Mouse (Mus musculus) left cerebral cortex, adult 6 months (tissue): ENCODE results near the gene Zfp318. TPM values are rescaled to one million over a fixed set of nuclear protein-coding genes. Genes with fewer than 3 reads are reported as not detected.

Source experiments
- long read RNA-seq, 2 experiments: library from polyadenylated mRNA; unstranded; transcript quantifications; one replicate each; pipeline ENCODE4 v2.0.0; 2019 to 2020
- polyA plus RNA-seq: library from polyadenylated mRNA; unstranded; fragments of <200 nt; fragmentation: Nextera tagmentation; gene quantifications from 2 replicates; pipeline ENCODE4 v1.2.3, GENCODE M21; 2021

Zfp318 gene
- 4.4 and 12.0 TPM in 2 replicates for polyA plus RNA-seq
- long read RNA-seq, experiment 1, partial matches to known transcripts = 7 of 14 reads
- long read RNA-seq, experiment 1, other reads (novel, unspliced or antisense) = 7 of 14 reads
- long read RNA-seq, experiment 2, partial matches to known transcripts = 3 of 14 reads
- long read RNA-seq, experiment 2, other reads (novel, unspliced or antisense) = 11 of 14 reads

DNA sequence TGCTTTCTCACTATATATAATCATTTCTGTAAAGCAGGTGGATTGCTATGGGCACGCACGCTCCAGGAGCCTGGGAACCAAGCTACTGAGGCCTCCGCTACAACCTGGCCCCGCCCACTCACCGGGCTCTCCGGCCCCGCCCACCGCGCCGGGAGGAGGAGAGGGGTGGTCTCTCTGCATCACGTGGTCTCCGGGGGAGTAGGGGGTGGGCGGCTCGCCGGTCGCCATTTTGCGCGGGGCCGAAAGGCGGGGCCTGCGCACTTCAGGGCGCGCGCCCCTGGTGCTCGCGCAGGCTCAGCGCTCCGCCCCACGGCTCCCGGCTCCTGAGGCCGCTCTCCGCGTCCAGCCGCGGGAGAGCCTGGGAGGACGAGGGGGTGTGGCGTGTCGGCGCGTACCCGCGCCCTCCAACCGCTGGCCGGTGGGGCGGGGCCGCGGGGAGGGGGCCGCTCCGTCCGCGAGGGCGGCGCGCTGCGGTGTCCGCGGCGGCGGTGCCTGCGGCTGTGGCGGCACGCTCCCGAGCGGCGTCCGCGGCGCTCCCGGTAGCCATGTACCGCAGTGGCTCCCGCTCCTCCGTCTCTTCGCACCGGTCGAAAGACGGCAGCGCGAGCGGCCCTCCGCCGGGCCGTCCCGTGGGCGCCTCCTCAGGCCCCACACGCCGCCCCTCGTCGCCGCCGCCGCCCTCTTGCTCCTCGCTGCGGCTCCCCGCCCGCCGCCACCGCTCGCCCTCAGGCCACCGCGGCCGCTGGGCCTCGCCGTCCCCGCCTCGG lies at the start of gene Zfp318:
Zfp318 (plus strand) TSS at position 438 of the 767 bp plus-strand sequence.

DNA sequence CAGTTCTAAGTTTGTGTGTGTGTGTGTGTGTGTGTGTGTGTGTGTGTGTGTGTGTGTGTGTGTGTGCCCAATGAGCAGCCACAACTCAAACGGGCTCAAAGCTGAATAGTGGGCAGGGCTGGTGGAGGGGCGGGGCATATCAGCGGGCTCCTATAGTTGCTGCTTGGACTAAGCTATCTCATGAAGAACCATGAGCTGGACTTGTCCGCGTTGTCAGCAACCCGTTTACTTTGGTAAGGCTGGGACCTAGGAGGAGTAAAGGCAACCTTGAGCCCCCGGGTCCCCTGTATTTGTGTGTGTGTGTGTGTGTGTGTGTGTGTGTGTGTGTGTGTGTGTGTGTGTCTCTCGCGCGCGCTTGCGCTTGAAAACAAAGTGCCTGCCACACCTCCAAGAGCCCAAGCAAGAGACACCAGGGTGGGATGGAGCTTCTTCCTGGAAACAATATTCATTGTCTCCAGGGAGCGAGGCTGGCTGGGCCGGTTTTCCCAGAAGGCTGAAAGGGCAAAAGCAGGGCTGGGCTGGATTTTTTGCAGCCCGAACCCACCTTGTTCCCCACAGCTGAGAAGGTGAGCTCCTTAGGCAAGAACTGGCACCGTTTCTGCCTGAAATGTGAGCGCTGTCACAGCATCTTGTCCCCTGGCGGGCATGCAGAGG lies 45.4 kb downstream of the Zfp318 start, which contains the start of gene Crip3:
Crip3 (plus strand) TSS at position 166 of the 654 bp plus-strand sequence.

DNA sequence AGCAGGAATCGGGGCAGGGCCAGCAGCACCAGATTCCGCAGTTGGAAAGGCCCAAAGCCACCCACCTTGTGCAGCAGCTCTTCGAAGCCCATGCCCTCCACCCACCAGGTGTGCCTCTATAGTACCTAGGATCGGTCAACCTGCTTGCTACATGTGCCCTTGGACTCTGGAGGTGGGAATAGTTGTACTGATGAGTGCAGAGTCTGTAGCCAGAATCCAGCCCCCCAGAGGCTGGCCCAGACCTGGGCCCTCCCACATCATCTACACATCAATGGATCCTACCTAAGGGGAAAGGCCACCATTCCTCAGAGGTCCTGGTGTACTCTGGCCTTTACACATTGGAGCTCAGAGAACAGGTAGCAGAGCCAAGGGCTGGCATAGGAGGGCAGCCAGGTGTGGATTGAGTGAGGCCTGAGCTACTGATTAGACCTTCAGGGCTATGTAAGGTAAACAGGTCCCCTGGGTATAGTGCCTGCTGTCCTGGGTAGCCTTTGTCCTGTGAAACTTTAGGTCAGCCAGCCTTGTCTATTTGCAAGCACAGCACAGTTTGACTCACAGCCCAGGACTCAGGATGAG lies 54.9 kb downstream of the Zfp318 start, which contains the start of gene Slc22a7:
Slc22a7 (minus strand) TSS at position 160 of the 576 bp plus-strand sequence.

Other genes with a start within 250 kb of the Zfp318 start
- gene Rsph9, start 239.5 kb upstream of the Zfp318 start, polyA plus RNA-seq = 45.6 and 46.3 TPM in 2 replicates
- 17.2 and 17.9 TPM in 2 replicates for gene Mad2l1bp, start 230.2 kb upstream of the Zfp318 start, polyA plus RNA-seq
- gene Gtpbp2, start 222.7 kb upstream of the Zfp318 start, polyA plus RNA-seq = 6.1 and 7.3 TPM in 2 replicates
- 2.7 and 3.6 TPM in 2 replicates for gene Polh, start 181.1 kb upstream of the Zfp318 start, polyA plus RNA-seq
- gene Xpo5, start 180.9 kb upstream of the Zfp318 start, polyA plus RNA-seq = 8.4 and 8.7 TPM in 2 replicates
- gene Polr1c, start 135.7 kb upstream of the Zfp318 start, polyA plus RNA-seq = 35.9 and 43.3 TPM in 2 replicates
- gene Yipf3, start 135.7 kb upstream of the Zfp318 start, polyA plus RNA-seq = 148 and 184 TPM in 2 replicates
- 10.8 and 17.0 TPM in 2 replicates for gene Lrrc73, start 130.2 kb upstream of the Zfp318 start, polyA plus RNA-seq
- 11.8 and 14.0 TPM in 2 replicates for gene Tjap1, start 100.7 kb upstream of the Zfp318 start, polyA plus RNA-seq
- 11.2 and 12.2 TPM in 2 replicates for gene Dlk2, start 86.3 kb upstream of the Zfp318 start, polyA plus RNA-seq
- 2.4 and 3.1 TPM in 2 replicates for gene Abcc10, start 55.4 kb upstream of the Zfp318 start, polyA plus RNA-seq
- not detected in 2 replicates for gene Crip3, start 45.2 kb downstream of the Zfp318 start, polyA plus RNA-seq
- gene Slc22a7, start 54.7 kb downstream of the Zfp318 start, polyA plus RNA-seq = 0.23 TPM in 1 of 2 replicates, not detected in the other
- 4.9 and 7.3 TPM in 2 replicates for gene Ttbk1, start 103.9 kb downstream of the Zfp318 start, polyA plus RNA-seq
- gene Dnph1, start 113.0 kb downstream of the Zfp318 start, polyA plus RNA-seq = 7.9 and 10.1 TPM in 2 replicates
- gene Cul9, start 162.7 kb downstream of the Zfp318 start, polyA plus RNA-seq = 18.6 and 21.2 TPM in 2 replicates
- gene Srf, start 172.4 kb downstream of the Zfp318 start, polyA plus RNA-seq = 3.7 and 4.7 TPM in 2 replicates
- 2.2 and 2.3 TPM in 2 replicates for gene Ptk7, start 245.8 kb downstream of the Zfp318 start, polyA plus RNA-seq